ENCODE assay signal across 8 mouse cellular contexts in the genomic region with DNA sequence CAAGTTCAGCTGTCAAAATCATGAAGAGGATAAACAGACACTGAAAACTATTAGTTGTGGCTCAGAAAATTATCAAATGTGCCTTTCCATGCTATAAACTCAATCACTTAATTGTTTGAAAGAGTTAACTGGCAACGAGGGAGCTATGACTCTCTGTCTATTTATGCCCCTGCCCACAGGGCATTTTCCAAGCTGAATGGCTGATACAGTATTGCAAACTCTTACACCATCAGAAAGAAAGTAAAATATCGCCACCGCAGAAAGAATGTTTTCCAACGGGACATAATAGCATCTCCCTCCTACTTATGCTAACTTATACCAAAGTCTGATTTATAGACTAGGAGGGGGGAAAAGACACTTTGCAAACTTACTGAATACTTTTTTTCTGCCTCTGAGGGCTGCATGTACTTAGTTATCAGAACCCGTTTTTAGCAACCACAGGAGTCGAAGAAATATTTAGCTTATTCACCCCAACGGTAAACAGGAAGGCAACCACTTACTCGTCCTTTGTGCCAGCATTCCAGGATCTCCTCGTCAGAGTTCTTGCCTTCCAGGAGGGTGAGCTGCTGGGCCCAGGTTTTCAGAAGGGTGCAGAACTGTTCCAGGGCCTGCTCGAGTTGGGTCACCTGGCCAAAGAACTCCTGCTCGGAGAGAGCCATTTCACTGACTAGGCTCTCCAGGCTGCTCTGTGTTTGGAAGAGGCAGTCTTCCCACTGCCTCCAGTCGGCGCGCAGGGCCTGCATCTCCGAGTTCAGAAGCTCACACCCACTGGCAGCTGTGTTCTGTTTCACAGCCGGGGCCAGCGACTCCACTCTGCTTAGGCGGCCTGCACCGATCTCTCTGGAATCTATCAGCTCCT.
DNase-seq lines count a peak whose midpoint lies in the region; ATAC-seq lines count a peak whose summit lies in the region.

No protein-coding gene starts in this region.

- ATAC-seq in heart, embryonic 11.5 days (replicated peaks; ENCODE audit: insufficient number of reproducible peaks, low FRiP score, low TSS enrichment), result peak; percentile 75
- peak; percentile 80 for ATAC-seq in kidney, embryonic 15.5 days (replicated peaks; ENCODE audit: low FRiP score)
- peak; percentile 94 for ATAC-seq in limb, embryonic 13.5 days (ENCODE audit: low FRiP score, low read depth)
- ATAC-seq in neural tube, embryonic 12.5 days (ENCODE audit: low FRiP score, low read depth), result no peak; the same call in 1 of the 2 replicates

- H3K4me2 ChIP-seq in heart, embryonic 11.5 days, result peak overlapping the region; percentile 64
- H3K4me2 ChIP-seq in kidney, embryonic 15.5 days, result peak overlapping the region; percentile 40
- peak overlapping the region; percentile 64 for H3K4me2 ChIP-seq in limb, embryonic 13.5 days (replicated peaks)
- 0 out of 2 replicates have a peak overlapping the region, but pooled peaks have one; percentile 5 for H3K4me2 ChIP-seq in neural tube, embryonic 12.5 days (replicated peaks)

- 63% methylated on average over 19 of the region's 19 CpGs for WGBS in forebrain, embryonic 10.5 days
- whole genome bisulfite sequencing in heart, embryonic 11.5 days (ENCODE audit: insufficient replicate concordance), result 21% methylated on average over 19 of the region's 19 CpGs
- WGBS in kidney, embryonic 15.5 days, result 41% methylated on average over 19 of the region's 19 CpGs
- 14% methylated on average over 19 of the region's 19 CpGs for WGBS in limb, embryonic 13.5 days
- 55% methylated on average over 19 of the region's 19 CpGs for WGBS in neural tube, embryonic 12.5 days

- no peaks in the 10 kb centered on the region for H3K27me3 ChIP-seq in forebrain, embryonic 10.5 days (ENCODE audit: poor library complexity, severe bottlenecking)
- no peaks in the 10 kb centered on the region for H3K27me3 ChIP-seq in heart, embryonic 11.5 days (ENCODE audit: control insufficient read depth, insufficient read depth, low read length)
- no peaks in the 10 kb centered on the region for H3K27me3 ChIP-seq in kidney, embryonic 15.5 days
- no peaks in the 10 kb centered on the region for H3K27me3 ChIP-seq in limb, embryonic 13.5 days
- no peaks in the 10 kb centered on the region for H3K27me3 ChIP-seq in neural tube, embryonic 12.5 days (replicated peaks)

- peaks cover 6% of the 10 kb centered on the region; the same call in 1 of the 2 replicates for H3K4me1 ChIP-seq in forebrain, embryonic 10.5 days
- peaks cover 5% of the 10 kb centered on the region; the same call in 1 of the 2 replicates for H3K4me1 ChIP-seq in heart, embryonic 11.5 days (ENCODE audit: control insufficient read depth, insufficient read depth, low read length)
- peaks cover 7% of the 10 kb centered on the region for H3K4me1 ChIP-seq in kidney, embryonic 15.5 days
- peaks cover 28% of the 10 kb centered on the region for H3K4me1 ChIP-seq in limb, embryonic 13.5 days
- no peaks in the 10 kb centered on the region for H3K4me1 ChIP-seq in neural tube, embryonic 12.5 days

- DNase-seq in adrenal gland, postnatal 25 days, result peak; percentile 26
- peak; percentile 32 for DNase-seq in forebrain, embryonic 10.5 days (ENCODE audit: extremely low spot score, low spot score)
- peak; percentile 33 for DNase-seq in urinary bladder, postnatal 10 days (ENCODE audit: low spot score)
- no peak for DNase-seq in thymus, postnatal 25 days

- H3K4me3 ChIP-seq in forebrain, embryonic 10.5 days, result no peak overlapping the region
- peak overlapping the region; percentile 30 for H3K4me3 ChIP-seq in heart, embryonic 11.5 days (ENCODE audit: low read depth, low read length)
- H3K4me3 ChIP-seq in kidney, embryonic 15.5 days (replicated peaks), result peak overlapping the region; percentile 20
- peak overlapping the region; percentile 41 for H3K4me3 ChIP-seq in limb, embryonic 13.5 days
- no peak overlapping the region for H3K4me3 ChIP-seq in neural tube, embryonic 12.5 days

- H3K9me3 ChIP-seq in forebrain, embryonic 10.5 days, result no peaks in the 10 kb centered on the region; the same call in 1 of the 2 replicates
- no peaks in the 10 kb centered on the region for H3K9me3 ChIP-seq in heart, embryonic 11.5 days (replicated peaks; ENCODE audit: control insufficient read depth, low read length)
- no peaks in the 10 kb centered on the region for H3K9me3 ChIP-seq in kidney, embryonic 15.5 days (replicated peaks)
- H3K9me3 ChIP-seq in limb, embryonic 13.5 days, result peaks cover 8% of the 10 kb centered on the region; the same call in 1 of the 2 replicates
- H3K9me3 ChIP-seq in neural tube, embryonic 12.5 days, result no peaks in the 10 kb centered on the region

- H3K36me3 ChIP-seq in forebrain, embryonic 10.5 days (replicated peaks), result no peaks in the 10 kb centered on the region
- H3K36me3 ChIP-seq in heart, embryonic 11.5 days (ENCODE audit: control insufficient read depth, insufficient read depth, low read length), result no peaks in the 10 kb centered on the region
- H3K36me3 ChIP-seq in kidney, embryonic 15.5 days, result no peaks in the 10 kb centered on the region
- no peaks in the 10 kb centered on the region for H3K36me3 ChIP-seq in limb, embryonic 13.5 days
- H3K36me3 ChIP-seq in neural tube, embryonic 12.5 days, result no peaks in the 10 kb centered on the region

- H3K27ac ChIP-seq in forebrain, embryonic 10.5 days, result peak overlapping the region; percentile 72; the same call in 1 of the 2 replicates
- H3K27ac ChIP-seq in heart, embryonic 11.5 days (ENCODE audit: low read depth, low read length), result peak overlapping the region; percentile 87
- peak overlapping the region; percentile 61 for H3K27ac ChIP-seq in kidney, embryonic 15.5 days
- H3K27ac ChIP-seq in limb, embryonic 13.5 days, result peak overlapping the region; percentile 93
- no peak overlapping the region for H3K27ac ChIP-seq in neural tube, embryonic 12.5 days

- H3K9ac ChIP-seq in heart, embryonic 11.5 days (ENCODE audit: low read depth, low read length), result peak overlapping the region; percentile 72
- H3K9ac ChIP-seq in kidney, embryonic 15.5 days, result no peak overlapping the region
- H3K9ac ChIP-seq in limb, embryonic 13.5 days, result peak overlapping the region; percentile 59
- no peak overlapping the region for H3K9ac ChIP-seq in neural tube, embryonic 12.5 days

Comparison
In these comparisons a context has a peak if more than half of its experiments do, and no peak if none do; other contexts are left out.
1. H3K4me3 ChIP-seq: peak in heart, embryonic 11.5 days (single experiment), kidney, embryonic 15.5 days (single experiment) and limb, embryonic 13.5 days (single experiment); none in forebrain, embryonic 10.5 days (single experiment) and neural tube, embryonic 12.5 days (single experiment).
2. H3K4me2 ChIP-seq: peak in every context shown above with its lines; median percentile 64 in heart, embryonic 11.5 days; 64 in limb, embryonic 13.5 days; 40 in kidney, embryonic 15.5 days; 5 in neural tube, embryonic 12.5 days.
3. H3K9ac ChIP-seq: peak in heart, embryonic 11.5 days (single experiment) and limb, embryonic 13.5 days (single experiment); none in kidney, embryonic 15.5 days (single experiment) and neural tube, embryonic 12.5 days (single experiment).